Mouse (Mus musculus): ENCODE data around the gene Gpbar1. TPM values are rescaled to one million over a fixed set of nuclear protein-coding genes. Genes with fewer than 3 reads are reported as not detected.

Gene Gpbar1
- polyA plus RNA-seq, 1 experiment, result 1.3 TPM

- Histone ChIP-seq H3K4me3 (ENCODE audit: control insufficient read depth, insufficient read depth, low read length) (no peak overlapping the region), H3K27me3 (ENCODE audit: control insufficient read depth, insufficient read depth, low read length) (no peaks in the 10 kb centered on the region; the same call in 1 of the 2 replicates), H3K4me1 (replicated peaks; ENCODE audit: control insufficient read depth, insufficient read depth, low read length) (peaks cover 18% of the 10 kb centered on the region), H3K36me3 (ENCODE audit: control insufficient read depth, insufficient read depth, low read length) (no peaks in the 10 kb centered on the region), H3K27ac (ENCODE audit: control insufficient read depth, insufficient read depth, low read length) (no peak overlapping the region)
- TF ChIP-seq POLR2A (IDR thresholded peaks at IDR 0.05; ENCODE audit: control insufficient read depth, extremely low read depth, insufficient read depth, low read length, poor library complexity) (no peak), CTCF (IDR thresholded peaks at IDR 0.05; ENCODE audit: borderline replicate concordance, control insufficient read depth, extremely low read depth, insufficient read depth, low read length, poor library complexity) (no peak)
- DNase-seq, result no peak
- WGBS, result 51% methylated on average over 10 of the region's 10 CpGs
These were observed 29.9 kb downstream of the Gpbar1 start for GRCm38 (mm10) chr1:74308001-74308964.

- no peak overlapping the region for H3K27ac ChIP-seq (ENCODE audit: control insufficient read depth, insufficient read depth, low read length)
- no peak overlapping the region for H3K4me3 ChIP-seq (ENCODE audit: control insufficient read depth, insufficient read depth, low read length)
- no peak for DNase-seq
- H3K4me1 ChIP-seq (replicated peaks; ENCODE audit: control insufficient read depth, insufficient read depth, low read length), result peaks cover 9% of the 10 kb centered on the region
- no peaks in the 10 kb centered on the region for H3K27me3 ChIP-seq (ENCODE audit: control insufficient read depth, insufficient read depth, low read length)
- WGBS, result 63% methylated on average over 3 of the region's 3 CpGs
- H3K36me3 ChIP-seq (ENCODE audit: control insufficient read depth, insufficient read depth, low read length), result no peaks in the 10 kb centered on the region
- TF ChIP-seq POLR2A (IDR thresholded peaks at IDR 0.05; ENCODE audit: control insufficient read depth, extremely low read depth, insufficient read depth, low read length, poor library complexity) (no peak), CTCF (IDR thresholded peaks at IDR 0.05; ENCODE audit: borderline replicate concordance, control insufficient read depth, extremely low read depth, insufficient read depth, low read length, poor library complexity) (no peak)
These were observed 31.4 kb downstream of the Gpbar1 start for GRCm38 (mm10) chr1:74309767-74310166.

GRCm38 (mm10) chr1:74313049-74313692 lies 34.8 kb downstream of the Gpbar1 start:
- peak; percentile 72 for DNase-seq
- no peaks in the 10 kb centered on the region for H3K27me3 ChIP-seq (ENCODE audit: control insufficient read depth, insufficient read depth, low read length)
- H3K4me1 ChIP-seq (replicated peaks; ENCODE audit: control insufficient read depth, insufficient read depth, low read length), result peaks cover 18% of the 10 kb centered on the region
- H3K4me3 ChIP-seq (ENCODE audit: control insufficient read depth, insufficient read depth, low read length), result no peak overlapping the region
- H3K27ac ChIP-seq (ENCODE audit: control insufficient read depth, insufficient read depth, low read length), result no peak overlapping the region
- TF ChIP-seq CTCF (IDR thresholded peaks at IDR 0.05; ENCODE audit: borderline replicate concordance, control insufficient read depth, extremely low read depth, insufficient read depth, low read length, poor library complexity), result no peak
- whole genome bisulfite sequencing, result 4% methylated on average over 3 of the region's 3 CpGs
- no peaks in the 10 kb centered on the region for H3K36me3 ChIP-seq (ENCODE audit: control insufficient read depth, insufficient read depth, low read length)

GRCm38 (mm10) chr1:74314796-74315195 lies 36.4 kb downstream of the Gpbar1 start:
- DNase-seq, result no peak
- WGBS, result 91% methylated on average over 3 of the region's 3 CpGs
- Histone ChIP-seq H3K4me1 (replicated peaks; ENCODE audit: control insufficient read depth, insufficient read depth, low read length) (peaks cover 14% of the 10 kb centered on the region), H3K27ac (ENCODE audit: control insufficient read depth, insufficient read depth, low read length) (no peak overlapping the region), H3K27me3 (ENCODE audit: control insufficient read depth, insufficient read depth, low read length) (no peaks in the 10 kb centered on the region), H3K4me3 (ENCODE audit: control insufficient read depth, insufficient read depth, low read length) (no peak overlapping the region), H3K36me3 (ENCODE audit: control insufficient read depth, insufficient read depth, low read length) (no peaks in the 10 kb centered on the region)
- TF ChIP-seq POLR2A (IDR thresholded peaks at IDR 0.05; ENCODE audit: control insufficient read depth, extremely low read depth, insufficient read depth, low read length, poor library complexity), result no peak
- TF ChIP-seq CTCF (IDR thresholded peaks at IDR 0.05; ENCODE audit: borderline replicate concordance, control insufficient read depth, extremely low read depth, insufficient read depth, low read length, poor library complexity), result no peak

GRCm38 (mm10) chr1:74316114-74316827 lies 37.9 kb downstream of the Gpbar1 start:
- no peaks in the 10 kb centered on the region for H3K27me3 ChIP-seq (ENCODE audit: control insufficient read depth, insufficient read depth, low read length)
- H3K36me3 ChIP-seq (ENCODE audit: control insufficient read depth, insufficient read depth, low read length), result no peaks in the 10 kb centered on the region
- no peak overlapping the region for H3K4me3 ChIP-seq (ENCODE audit: control insufficient read depth, insufficient read depth, low read length)
- peak overlapping the region; percentile 6; the same call in 1 of the 2 replicates for H3K27ac ChIP-seq (ENCODE audit: control insufficient read depth, insufficient read depth, low read length)
- 33% methylated on average over 4 of the region's 4 CpGs for WGBS
- peaks cover 14% of the 10 kb centered on the region for H3K4me1 ChIP-seq (replicated peaks; ENCODE audit: control insufficient read depth, insufficient read depth, low read length)
- DNase-seq, result no peak
- no peak for TF ChIP-seq CTCF (IDR thresholded peaks at IDR 0.05; ENCODE audit: borderline replicate concordance, control insufficient read depth, extremely low read depth, insufficient read depth, low read length, poor library complexity)
- TF ChIP-seq POLR2A (IDR thresholded peaks at IDR 0.05; ENCODE audit: control insufficient read depth, extremely low read depth, insufficient read depth, low read length, poor library complexity), result no peak

- no peaks in the 10 kb centered on the region for H3K36me3 ChIP-seq (ENCODE audit: control insufficient read depth, insufficient read depth, low read length)
- WGBS, result 87% methylated on average over 3 of the region's 3 CpGs
- H3K27ac ChIP-seq (ENCODE audit: control insufficient read depth, insufficient read depth, low read length), result no peak overlapping the region
- H3K4me1 ChIP-seq (replicated peaks; ENCODE audit: control insufficient read depth, insufficient read depth, low read length), result peaks cover 14% of the 10 kb centered on the region
- no peak for DNase-seq
- H3K4me3 ChIP-seq (ENCODE audit: control insufficient read depth, insufficient read depth, low read length), result no peak overlapping the region
- no peak for TF ChIP-seq CTCF (IDR thresholded peaks at IDR 0.05; ENCODE audit: borderline replicate concordance, control insufficient read depth, extremely low read depth, insufficient read depth, low read length, poor library complexity)
- no peak for TF ChIP-seq POLR2A (IDR thresholded peaks at IDR 0.05; ENCODE audit: control insufficient read depth, extremely low read depth, insufficient read depth, low read length, poor library complexity)
- no peaks in the 10 kb centered on the region for H3K27me3 ChIP-seq (ENCODE audit: control insufficient read depth, insufficient read depth, low read length)
These were observed 40.4 kb downstream of the Gpbar1 start for GRCm38 (mm10) chr1:74318711-74319110.

Measured in thymus, adult 2 months (tissue).